Mouse (Mus musculus) mouse trophoblast stem cell (cell line): Measurements from ENCODE around the gene Icam1.
"Not testable (repeated sequence)": the region's sequence is repeated elsewhere in the genome, so short reads cannot be mapped to it uniquely, and the experiment has no call there.

ENCODE experiments used
- in situ Hi-C, 2 experiments: fragments of 300-500 bp; cut with MseI, MboI; formaldehyde crosslinking; loops; 2 replicates in 1 of 2; 3 replicates in 1 of 2; pipeline ENCODE4 v1.15.1; 2025

The Icam1 gene

GRCm38 (mm10) chr9:20993165-20993898, 22.5 kb upstream of the Icam1 start:
- in situ Hi-C loops = no loop called here

- in situ Hi-C loops = no loop called here
These were observed 20.7 kb upstream of the Icam1 start for GRCm38 (mm10) chr9:20995069-20995468.

- in situ Hi-C loops = no loop called here
These were observed 18.7 kb upstream of the Icam1 start for GRCm38 (mm10) chr9:20997065-20997464.

GRCm38 (mm10) chr9:20998337-20998736, 17.4 kb upstream of the Icam1 start:
- in situ Hi-C loops = not testable (repeated sequence)

GRCm38 (mm10) chr9:21000811-21001210, 15.0 kb upstream of the Icam1 start:
- in situ Hi-C loops = loop anchor here (5.0 kb wide), 1 partner anchor 99 kb away; no protein-coding TSS in a partner anchor

GRCm38 (mm10) chr9:21001651-21002200, 14.1 kb upstream of the Icam1 start:
- in situ Hi-C loops = loop anchor here (5.0 kb wide), 1 partner anchor 99 kb away; no protein-coding TSS in a partner anchor

- in situ Hi-C loops = loop anchor here (5.0 kb wide), 1 partner anchor 100 kb away; no protein-coding TSS in a partner anchor
These were observed 13.5 kb upstream of the Icam1 start for GRCm38 (mm10) chr9:21002270-21002626.

- in situ Hi-C loops = loop anchor here (5.0 kb wide), 1 partner anchor 101 kb away; no protein-coding TSS in a partner anchor
These were observed 12.9 kb upstream of the Icam1 start, which contains the start of gene Mrpl4 for GRCm38 (mm10) chr9:21002627-21003551. TSS of gene Mrpl4 (plus strand) at chr9:21002738.

GRCm38 (mm10) chr9:21007313-21007952, 8.4 kb upstream of the Icam1 start:
- in situ Hi-C loops = no loop called here

GRCm38 (mm10) chr9:21008007-21008406, 7.8 kb upstream of the Icam1 start:
- in situ Hi-C loops = no loop called here

- in situ Hi-C loops = no loop called here
These were observed 5.4 kb upstream of the Icam1 start for GRCm38 (mm10) chr9:21010362-21010761.

- in situ Hi-C loops = not testable (repeated sequence)
These were observed 4.7 kb upstream of the Icam1 start for GRCm38 (mm10) chr9:21010939-21011541.

- in situ Hi-C loops = no loop called here
These were observed 3.9 kb upstream of the Icam1 start for GRCm38 (mm10) chr9:21011846-21012312.

- in situ Hi-C loops = no loop called here
These were observed 3.4 kb upstream of the Icam1 start for GRCm38 (mm10) chr9:21012368-21012767.

GRCm38 (mm10) chr9:21014691-21015570, 854 bp upstream of the Icam1 start:
- in situ Hi-C loops = no loop called here

- in situ Hi-C loops = no loop called here
These were observed 769 bp downstream of the Icam1 start for GRCm38 (mm10) chr9:21016331-21017176.

- in situ Hi-C loops = no loop called here
These were observed 1.4 kb downstream of the Icam1 start for GRCm38 (mm10) chr9:21017177-21017575.

- in situ Hi-C loops = no loop called here
These were observed 2.8 kb downstream of the Icam1 start for GRCm38 (mm10) chr9:21018600-21018999.

GRCm38 (mm10) chr9:21021363-21021762, 5.6 kb downstream of the Icam1 start:
- in situ Hi-C loops = no loop called here
